Mouse (Mus musculus) cerebellum, adult 2 months (tissue): Measurements from ENCODE around the gene Fpr2.

Experiments used
- CTCF ChIP-seq: fragments of 200-500 bp; IDR thresholded peaks from 2 replicates; pipeline ENCODE4 v1.5.1; 2011; ENCODE audit warnings: low read depth, mild to moderate bottlenecking, control low read depth, low read length, moderate library complexity, borderline replicate concordance; ENCODE audit not compliant: insufficient read depth
- POLR2A ChIP-seq: fragments of 200-500 bp; IDR thresholded peaks from 2 replicates; pipeline ENCODE4 v1.6.1; 2011; ENCODE audit warnings: low read length, control low read depth, borderline replicate concordance; ENCODE audit not compliant: insufficient read depth

- TF ChIP-seq CTCF (no peak), POLR2A (no peak)
Measured at GRCm38 (mm10) chr17:17887774-17888248, at the start of gene Fpr2, which contains the start of gene Fpr3.
